Mouse (Mus musculus) forebrain, embryonic 12.5 days (tissue): ENCODE data around the gene Kcnq5. TPM values are rescaled to one million over a fixed set of nuclear protein-coding genes. Genes with fewer than 3 reads are reported as not detected.
A peak's percentile ranks its signal among the peaks of the same experiment; 100 is the strongest.

ENCODE experiments used
- ATAC-seq: fragments of 200-750 bp; cut with Nextera tagmentation; 2 replicates; pipeline ENCODE4 v1.8.0; 2017; ENCODE audit warnings: moderate TSS enrichment; ENCODE audit not compliant: low FRiP score
- H3K27ac ChIP-seq: fragments of 300-500 bp; sonication (generic); 2 replicates; pipeline ENCODE4 v1.5.1; 2016; ENCODE audit warnings: mild to moderate bottlenecking
- H3K27me3 ChIP-seq: fragments of 300-500 bp; sonication (generic); 2 replicates; pipeline ENCODE4 v1.6.1; 2016; ENCODE audit warnings: mild to moderate bottlenecking
- H3K36me3 ChIP-seq: fragments of 300-500 bp; sonication (generic); replicated peaks from 2 replicates; pipeline ENCODE4 v1.6.1; 2016; ENCODE audit warnings: mild to moderate bottlenecking
- H3K4me1 ChIP-seq: fragments of 300-500 bp; sonication (generic); 2 replicates; pipeline ENCODE4 v1.6.1; 2016
- H3K4me2 ChIP-seq: fragments of 300-500 bp; sonication (generic); 2 replicates; pipeline ENCODE4 v1.6.1; 2016; ENCODE audit warnings: mild to moderate bottlenecking, moderate library complexity
- H3K4me3 ChIP-seq: fragments of 300-500 bp; sonication (generic); replicated peaks from 2 replicates; pipeline ENCODE4 v1.5.1; 2016; ENCODE audit warnings: mild to moderate bottlenecking
- H3K9ac ChIP-seq: fragments of 300-500 bp; sonication (generic); 2 replicates; pipeline ENCODE4 v1.6.1; 2016; ENCODE audit warnings: mild to moderate bottlenecking
- H3K9me3 ChIP-seq: fragments of 300-500 bp; sonication (generic); 2 replicates; pipeline ENCODE4 v1.6.1; 2016
- WGBS: fragments of 180-500 bp; shearing (Covaris S2); methylation state at CpG from one replicate; pipeline ENCODE4 v1.1.7; 2016; 5-methylcytosine and 5-hydroxymethylcytosine counted together
- polyA plus RNA-seq: library from polyadenylated mRNA; unstranded; fragments of >200 nt; fragmentation: Nextera tagmentation; extraction: Ambion mirVana; gene quantifications from 2 replicates; pipeline ENCODE4 v1.2.1, GENCODE M21; 2016

The Kcnq5 gene
- 0.36 and 0.88 TPM in 2 replicates for polyA plus RNA-seq

GRCm38 (mm10) chr1:21961251-21962082 lies at the start of gene Kcnq5:
Gene Kcnq5 (minus strand): TSS chr1:21961942.
- peaks cover 38% of the 10 kb centered on the region for H3K27me3 ChIP-seq
- peaks cover 13% of the 10 kb centered on the region for H3K4me1 ChIP-seq
- WGBS, result under 1% methylated on average over 77 of the region's 89 CpGs
- no peaks in the 10 kb centered on the region for H3K9me3 ChIP-seq
- peak within 1 kb of the TSS; percentile 73 for H3K9ac ChIP-seq
- peak; percentile 88 for ATAC-seq
- peak within 1 kb of the TSS; percentile 97 for H3K4me2 ChIP-seq
- peak within 1 kb of the TSS; percentile 66 for H3K4me3 ChIP-seq
- H3K27ac ChIP-seq, result no peak within 1 kb of the TSS
- H3K36me3 ChIP-seq, result no peaks in the 10 kb centered on the region

- Histone ChIP-seq H3K27ac (no peak overlapping the region), H3K9me3 (no peaks in the 10 kb centered on the region)
- ATAC-seq, result no peak
These were observed 18.0 kb upstream of the Kcnq5 start for GRCm38 (mm10) chr1:21979755-21980154.

GRCm38 (mm10) chr1:21979292-21979691 lies 17.6 kb upstream of the Kcnq5 start:
- Histone ChIP-seq H3K9ac (no peak overlapping the region), H3K4me3 (no peak overlapping the region), H3K9me3 (no peaks in the 10 kb centered on the region), H3K4me2 (no peak overlapping the region), H3K27me3 (no peaks in the 10 kb centered on the region), H3K4me1 (no peaks in the 10 kb centered on the region), H3K36me3 (no peaks in the 10 kb centered on the region), H3K27ac (no peak overlapping the region)
- no peak for ATAC-seq
- WGBS, result 87% methylated on average over 1 of the region's 1 CpGs

More at GRCm38 (mm10) chr1:21979755-21980154, 18.0 kb upstream of the Kcnq5 start:
- Histone ChIP-seq H3K9ac (no peak overlapping the region), H3K4me3 (no peak overlapping the region), H3K4me2 (no peak overlapping the region), H3K36me3 (no peaks in the 10 kb centered on the region), H3K4me1 (no peaks in the 10 kb centered on the region), H3K27me3 (no peaks in the 10 kb centered on the region)

- Histone ChIP-seq H3K4me3 (no peak overlapping the region), H3K4me2 (no peak overlapping the region), H3K27me3 (no peaks in the 10 kb centered on the region), H3K9ac (no peak overlapping the region), H3K4me1 (no peaks in the 10 kb centered on the region), H3K9me3 (no peaks in the 10 kb centered on the region), H3K27ac (no peak overlapping the region), H3K36me3 (no peaks in the 10 kb centered on the region)
- no peak for ATAC-seq
- 92% methylated on average over 3 of the region's 3 CpGs for WGBS
These were observed 12.3 kb upstream of the Kcnq5 start for GRCm38 (mm10) chr1:21974040-21974439.

GRCm38 (mm10) chr1:21967139-21967538 lies 5.4 kb upstream of the Kcnq5 start:
- ATAC-seq, result no peak
- peaks cover 15% of the 10 kb centered on the region for H3K27me3 ChIP-seq
- H3K4me1 ChIP-seq, result peaks cover 1% of the 10 kb centered on the region
- no peak overlapping the region for H3K4me3 ChIP-seq
- H3K36me3 ChIP-seq, result no peaks in the 10 kb centered on the region
- no peak overlapping the region for H3K27ac ChIP-seq
- H3K4me2 ChIP-seq, result no peak overlapping the region
- no peak overlapping the region for H3K9ac ChIP-seq
- WGBS, result 88% methylated on average over 3 of the region's 3 CpGs
- no peaks in the 10 kb centered on the region for H3K9me3 ChIP-seq

- no peak overlapping the region for H3K4me2 ChIP-seq
- 62% methylated on average over 16 of the region's 16 CpGs for WGBS
- no peaks in the 10 kb centered on the region for H3K36me3 ChIP-seq
- peaks cover 13% of the 10 kb centered on the region for H3K4me1 ChIP-seq
- H3K27me3 ChIP-seq, result peaks cover 38% of the 10 kb centered on the region
- H3K9me3 ChIP-seq, result no peaks in the 10 kb centered on the region
- H3K27ac ChIP-seq, result no peak overlapping the region
- no peak overlapping the region for H3K4me3 ChIP-seq
- H3K9ac ChIP-seq, result no peak overlapping the region
- ATAC-seq, result no peak
These were observed 1.4 kb upstream of the Kcnq5 start for GRCm38 (mm10) chr1:21962896-21963864.

GRCm38 (mm10) chr1:21962083-21962471 lies 335 bp upstream of the Kcnq5 start:
- H3K9me3 ChIP-seq, result no peaks in the 10 kb centered on the region
- peak overlapping the region; percentile 97 for H3K4me2 ChIP-seq
- WGBS, result under 1% methylated on average over 19 of the region's 19 CpGs
- peaks cover 13% of the 10 kb centered on the region for H3K4me1 ChIP-seq
- peaks cover 38% of the 10 kb centered on the region for H3K27me3 ChIP-seq
- no peak overlapping the region for H3K27ac ChIP-seq
- peak overlapping the region; percentile 73 for H3K9ac ChIP-seq
- peak overlapping the region; percentile 66 for H3K4me3 ChIP-seq
- no peaks in the 10 kb centered on the region for H3K36me3 ChIP-seq
- peak; percentile 42; the same call in 1 of the 2 replicates for ATAC-seq

- no peaks in the 10 kb centered on the region for H3K36me3 ChIP-seq
- peak overlapping the region; percentile 97 for H3K4me2 ChIP-seq
- peaks cover 13% of the 10 kb centered on the region for H3K4me1 ChIP-seq
- peaks cover 38% of the 10 kb centered on the region for H3K27me3 ChIP-seq
- ATAC-seq, result peak; percentile 15; the same call in 1 of the 2 replicates
- H3K4me3 ChIP-seq, result peak overlapping the region; percentile 66
- WGBS, result under 1% methylated on average over 47 of the region's 48 CpGs
- H3K9me3 ChIP-seq, result no peaks in the 10 kb centered on the region
- H3K27ac ChIP-seq, result no peak overlapping the region
- peak overlapping the region; percentile 73 for H3K9ac ChIP-seq
These were observed 1.1 kb downstream of the Kcnq5 start for GRCm38 (mm10) chr1:21960421-21961250.

GRCm38 (mm10) chr1:21959648-21960285 lies 2.0 kb downstream of the Kcnq5 start:
- peaks cover 13% of the 10 kb centered on the region for H3K4me1 ChIP-seq
- H3K9ac ChIP-seq, result no peak overlapping the region
- H3K4me2 ChIP-seq, result peak overlapping the region; percentile 97
- WGBS, result 43% methylated on average over 8 of the region's 8 CpGs
- no peaks in the 10 kb centered on the region for H3K9me3 ChIP-seq
- H3K36me3 ChIP-seq, result no peaks in the 10 kb centered on the region
- H3K4me3 ChIP-seq, result no peak overlapping the region
- ATAC-seq, result no peak
- peaks cover 38% of the 10 kb centered on the region for H3K27me3 ChIP-seq
- H3K27ac ChIP-seq, result no peak overlapping the region

- Histone ChIP-seq H3K4me1 (peaks cover 13% of the 10 kb centered on the region), H3K9me3 (no peaks in the 10 kb centered on the region), H3K9ac (no peak overlapping the region), H3K36me3 (no peaks in the 10 kb centered on the region), H3K4me2 (no peak overlapping the region), H3K4me3 (no peak overlapping the region), H3K27me3 (peaks cover 32% of the 10 kb centered on the region), H3K27ac (no peak overlapping the region)
- no peak for ATAC-seq
- WGBS, result 79% methylated on average over 4 of the region's 4 CpGs
These were observed 3.7 kb downstream of the Kcnq5 start for GRCm38 (mm10) chr1:21958013-21958412.

GRCm38 (mm10) chr1:21940831-21941230 lies 20.9 kb downstream of the Kcnq5 start:
- no peak for ATAC-seq
- Histone ChIP-seq H3K36me3 (no peaks in the 10 kb centered on the region), H3K9me3 (no peaks in the 10 kb centered on the region), H3K9ac (no peak overlapping the region), H3K4me2 (no peak overlapping the region), H3K4me3 (no peak overlapping the region), H3K27ac (no peak overlapping the region), H3K4me1 (no peaks in the 10 kb centered on the region), H3K27me3 (no peaks in the 10 kb centered on the region)
- 87% methylated on average over 4 of the region's 4 CpGs for WGBS
